Mouse (Mus musculus): ENCODE measurements around the gene Otol1. TPM values are rescaled to one million over a fixed set of nuclear protein-coding genes. Genes with fewer than 3 reads are reported as not detected.

Otol1 gene
- polyA plus RNA-seq, 1 experiment from 2014 or later: not detected

DNA sequence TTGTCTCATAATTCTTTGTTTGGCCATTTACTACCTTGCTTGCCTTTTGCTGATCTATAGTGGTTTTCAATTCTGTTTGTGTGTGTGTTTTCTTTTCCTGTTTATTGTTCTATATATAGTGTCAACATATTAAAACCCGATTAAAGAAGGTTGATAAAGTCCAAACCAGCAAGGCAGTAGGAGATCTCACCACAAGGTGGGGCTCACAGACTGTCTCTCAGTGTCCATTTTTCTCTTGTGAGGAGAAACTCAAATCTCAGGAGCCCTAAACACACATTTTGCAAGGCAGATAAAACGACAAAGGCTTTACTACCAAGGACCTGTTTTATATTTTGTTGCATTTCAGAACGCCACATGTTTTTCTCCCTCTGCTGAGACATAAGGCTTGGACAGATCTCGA lies 28.2 kb downstream of the Otol1 start:
- H3K4me3 ChIP-seq: no peak overlapping the region
- H3K9ac ChIP-seq: no peak overlapping the region
- WGBS: 54% methylated on average over 4 of the region's 4 CpGs
- no peaks in the 10 kb centered on the region for H3K4me1 ChIP-seq (replicated peaks)
- H3K27ac ChIP-seq (replicated peaks): no peak overlapping the region
- no peak for ATAC-seq (ENCODE audit: low FRiP score, low read depth)
- no peak overlapping the region for H3K4me2 ChIP-seq
- no peaks in the 10 kb centered on the region for H3K27me3 ChIP-seq
- no peaks in the 10 kb centered on the region for H3K9me3 ChIP-seq
- H3K36me3 ChIP-seq: no peaks in the 10 kb centered on the region

Other genes starting within 250 kb of the Otol1 start
- gene Sptssb, start 147.7 kb upstream of the Otol1 start, polyA plus RNA-seq (2015; fragmentation: Nextera tagmentation; extraction: Ambion mirVana): 0.81 and 1.0 TPM in 2 replicates